Mouse (Mus musculus) cerebellum, adult 2 months (tissue): ENCODE results near the gene Ints3.

Source experiments
- CTCF ChIP-seq: fragments of 200-500 bp; IDR thresholded peaks from 2 replicates; pipeline ENCODE4 v1.5.1; 2011; ENCODE audit warnings: low read depth, mild to moderate bottlenecking, control low read depth, low read length, moderate library complexity, borderline replicate concordance; ENCODE audit not compliant: insufficient read depth
- POLR2A ChIP-seq: fragments of 200-500 bp; IDR thresholded peaks from 2 replicates; pipeline ENCODE4 v1.6.1; 2011; ENCODE audit warnings: low read length, control low read depth, borderline replicate concordance; ENCODE audit not compliant: insufficient read depth

- no peak for TF ChIP-seq CTCF
- no peak for TF ChIP-seq POLR2A
Measured at GRCm38 (mm10) chr3:90450874-90451273, 17.5 kb upstream of the Ints3 start.
